Mouse (Mus musculus) skeletal muscle tissue, postnatal 0 days (tissue): Measurements from ENCODE around the gene Wdr11. TPM values are rescaled to one million over a fixed set of nuclear protein-coding genes. Genes with fewer than 3 reads are reported as not detected.

Experiments
- polyA plus RNA-seq: library from polyadenylated mRNA; unstranded; fragments of >200 nt; fragmentation: Nextera tagmentation; extraction: Ambion mirVana; gene quantifications from 2 replicates; pipeline ENCODE4 v1.2.1, GENCODE M21; 2015

Gene Wdr11
- 12.7 and 13.1 TPM in 2 replicates for polyA plus RNA-seq

GRCm38 (mm10) chr7:129591371-129592131 is at the start of gene Wdr11:
Gene Wdr11 (plus strand): TSS chr7:129591863.

